Mouse (Mus musculus): ENCODE data around the gene Ccdc6. TPM values are rescaled to one million over a fixed set of nuclear protein-coding genes. Genes with fewer than 3 reads are reported as not detected.
A peak's percentile ranks its signal among the peaks of the same experiment; 100 is the strongest.

Ccdc6 gene
- polyA plus RNA-seq, 1 experiment from 2014 or later, result 23.5 TPM

DNA sequence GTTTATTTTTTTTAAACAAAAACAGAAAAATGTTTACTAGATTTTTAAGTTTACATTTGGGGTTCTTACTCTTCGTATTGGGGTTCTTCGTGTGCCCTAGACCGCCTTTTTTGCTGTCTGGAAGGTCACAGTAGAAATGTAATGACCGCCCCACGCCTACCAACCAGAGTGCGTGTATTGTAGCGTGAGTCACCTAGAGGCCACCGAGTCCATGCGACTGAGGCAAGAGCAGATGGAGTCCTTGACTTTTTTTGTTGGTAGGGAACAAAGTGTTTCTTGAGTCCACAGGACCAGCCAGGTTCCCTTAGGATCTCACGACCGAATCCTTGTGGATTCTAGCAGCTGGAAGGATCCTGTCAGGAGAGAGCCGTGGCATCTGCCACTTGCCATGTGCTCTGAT, 63.9 kb downstream of the Ccdc6 start:
- H3K4me1 ChIP-seq (replicated peaks), result peaks cover 25% of the 10 kb centered on the region
- ATAC-seq (ENCODE audit: low FRiP score), result no peak
- WGBS, result 93% methylated on average over 12 of the region's 12 CpGs

DNA sequence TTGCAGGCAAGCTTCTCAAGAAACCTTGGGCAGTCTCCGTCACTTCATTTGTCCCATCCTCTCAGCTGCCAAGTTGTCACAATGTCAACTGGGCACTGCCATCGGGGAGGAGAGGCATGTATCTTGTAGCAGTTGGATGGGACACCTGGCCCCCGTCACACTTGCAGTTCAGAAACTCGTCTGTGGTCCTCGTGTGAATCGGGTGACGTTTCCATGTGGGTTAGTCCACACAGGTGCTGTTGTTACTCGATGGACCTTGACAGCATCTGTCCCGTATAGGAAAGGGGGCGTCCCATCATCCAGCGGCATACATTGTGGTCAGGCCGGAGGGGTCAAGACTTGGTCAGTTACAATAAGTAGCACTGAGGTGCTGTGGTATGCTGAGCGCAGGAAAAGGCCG, 64.6 kb downstream of the Ccdc6 start:
- Histone ChIP-seq H3K4me2 (no peak overlapping the region), H3K36me3 (peaks cover 18% of the 10 kb centered on the region), H3K9me3 (no peaks in the 10 kb centered on the region), H3K27me3 (no peaks in the 10 kb centered on the region), H3K9ac (no peak overlapping the region), H3K4me1 (replicated peaks) (peaks cover 28% of the 10 kb centered on the region), H3K4me3 (no peak overlapping the region), H3K27ac (no peak overlapping the region)
- 94% methylated on average over 14 of the region's 14 CpGs for WGBS
- ATAC-seq (ENCODE audit: low FRiP score), result no peak

More for the DNA sequence above, 63.9 kb downstream of the Ccdc6 start:
- no peak overlapping the region for H3K4me3 ChIP-seq
- peaks cover 25% of the 10 kb centered on the region for H3K36me3 ChIP-seq
- no peak overlapping the region for H3K9ac ChIP-seq
- no peak overlapping the region for H3K27ac ChIP-seq
- H3K9me3 ChIP-seq, result no peaks in the 10 kb centered on the region
- H3K27me3 ChIP-seq, result no peaks in the 10 kb centered on the region
- no peak overlapping the region for H3K4me2 ChIP-seq

DNA sequence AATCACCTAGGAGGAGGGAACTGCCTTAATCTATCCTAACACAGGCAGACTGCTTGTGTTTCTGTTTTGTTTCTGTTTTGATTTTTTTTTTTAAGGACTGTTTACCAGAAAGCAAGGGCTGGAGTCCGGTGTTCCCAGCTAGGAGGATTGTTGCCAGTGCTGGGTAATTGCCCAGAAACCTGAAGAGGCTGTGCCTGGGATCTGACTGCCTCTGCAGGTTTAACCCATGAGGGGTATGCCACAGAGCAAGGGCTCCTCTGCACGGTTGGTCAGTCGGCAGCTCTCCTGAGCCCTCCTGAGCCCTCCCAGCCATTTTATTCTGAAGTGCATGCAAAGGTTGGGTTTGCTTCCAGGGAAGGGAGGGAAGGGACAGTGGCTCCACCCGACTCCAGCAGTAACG, 66.8 kb downstream of the Ccdc6 start:
- Histone ChIP-seq H3K9ac (no peak overlapping the region), H3K36me3 (peaks cover 31% of the 10 kb centered on the region), H3K4me1 (replicated peaks) (peaks cover 34% of the 10 kb centered on the region), H3K4me3 (no peak overlapping the region), H3K27ac (peak overlapping the region; percentile 31; the same call in 1 of the 2 replicates), H3K4me2 (no peak overlapping the region), H3K9me3 (no peaks in the 10 kb centered on the region), H3K27me3 (no peaks in the 10 kb centered on the region)
- ATAC-seq (ENCODE audit: low FRiP score), result no peak
- 66% methylated on average over 5 of the region's 5 CpGs for WGBS

DNA sequence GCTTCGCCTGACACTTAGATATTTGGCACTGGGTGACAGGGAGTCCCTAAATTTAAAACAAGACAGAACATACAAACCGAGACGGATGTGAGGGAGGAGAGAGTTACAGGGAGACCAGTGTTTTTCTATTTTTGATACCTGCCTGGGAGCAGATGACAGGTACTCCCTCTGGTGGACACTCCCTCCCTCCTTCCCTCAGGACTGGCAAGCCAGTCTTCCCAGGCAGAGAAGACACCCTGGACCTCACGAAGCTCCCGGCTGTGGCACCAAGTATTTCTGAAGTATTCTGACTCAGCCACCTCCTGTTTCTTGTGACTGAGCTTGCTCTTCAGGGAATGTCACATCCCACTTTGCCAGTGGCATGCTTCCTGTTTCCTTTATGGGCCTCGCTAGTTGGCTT, 69.0 kb downstream of the Ccdc6 start:
- no peak overlapping the region for H3K9ac ChIP-seq
- no peak overlapping the region for H3K4me3 ChIP-seq
- H3K27me3 ChIP-seq, result no peaks in the 10 kb centered on the region
- ATAC-seq (ENCODE audit: low FRiP score), result no peak
- WGBS, result 88% methylated on average over 6 of the region's 6 CpGs
- no peak overlapping the region for H3K27ac ChIP-seq
- no peak overlapping the region for H3K4me2 ChIP-seq
- H3K36me3 ChIP-seq, result peaks cover 43% of the 10 kb centered on the region
- H3K9me3 ChIP-seq, result no peaks in the 10 kb centered on the region
- H3K4me1 ChIP-seq (replicated peaks), result peaks cover 42% of the 10 kb centered on the region

DNA sequence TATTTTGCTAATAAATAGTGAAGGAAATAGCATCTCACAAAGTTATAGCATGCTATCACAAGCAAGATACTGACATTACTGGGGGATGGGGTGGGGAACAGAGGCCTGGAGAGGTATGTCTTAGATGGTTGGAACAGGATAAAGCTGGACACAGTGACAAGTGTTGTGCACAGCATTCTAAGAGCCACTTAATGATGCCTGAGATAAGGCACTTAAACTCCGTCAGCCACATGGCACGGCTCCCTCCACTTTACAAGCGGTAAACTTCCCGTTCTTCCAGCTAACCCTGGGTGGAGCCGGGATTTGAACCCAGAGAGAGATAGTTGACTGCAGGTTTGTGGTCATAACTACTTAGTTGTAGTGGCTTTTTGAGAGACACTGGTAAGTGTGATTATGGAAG, 69.5 kb downstream of the Ccdc6 start:
- no peak overlapping the region for H3K4me3 ChIP-seq
- 93% methylated on average over 5 of the region's 5 CpGs for WGBS
- ATAC-seq (ENCODE audit: low FRiP score), result no peak
- no peaks in the 10 kb centered on the region for H3K27me3 ChIP-seq
- H3K9me3 ChIP-seq, result no peaks in the 10 kb centered on the region
- peaks cover 46% of the 10 kb centered on the region for H3K36me3 ChIP-seq
- peaks cover 42% of the 10 kb centered on the region for H3K4me1 ChIP-seq (replicated peaks)
- no peak overlapping the region for H3K4me2 ChIP-seq
- H3K27ac ChIP-seq, result no peak overlapping the region
- no peak overlapping the region for H3K9ac ChIP-seq

DNA sequence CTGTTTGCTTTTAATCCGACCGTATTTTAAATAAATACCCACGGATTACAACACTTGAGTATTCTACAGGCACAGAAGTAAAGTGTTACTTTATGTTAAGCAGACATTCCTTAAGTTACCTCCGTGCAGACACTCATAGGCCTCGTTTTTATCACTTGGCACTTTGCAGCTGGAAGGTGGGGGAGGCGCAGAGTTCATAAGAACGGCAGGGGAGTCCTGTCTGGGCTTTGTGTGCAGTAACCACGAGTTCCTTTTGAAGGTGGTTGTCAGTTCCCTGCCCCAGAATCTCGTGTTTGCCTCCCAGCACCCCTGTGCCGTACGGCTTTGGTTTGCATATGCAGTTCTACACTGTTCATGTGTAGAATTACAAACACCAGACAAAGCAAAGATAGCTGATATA, 70.7 kb downstream of the Ccdc6 start:
- peaks cover 37% of the 10 kb centered on the region for H3K4me1 ChIP-seq (replicated peaks)
- 82% methylated on average over 11 of the region's 11 CpGs for WGBS
- peaks cover 49% of the 10 kb centered on the region for H3K36me3 ChIP-seq
- H3K9ac ChIP-seq, result no peak overlapping the region
- ATAC-seq (ENCODE audit: low FRiP score), result no peak
- H3K4me2 ChIP-seq, result no peak overlapping the region
- no peaks in the 10 kb centered on the region for H3K9me3 ChIP-seq
- H3K4me3 ChIP-seq, result no peak overlapping the region
- H3K27me3 ChIP-seq, result no peaks in the 10 kb centered on the region
- H3K27ac ChIP-seq, result no peak overlapping the region

DNA sequence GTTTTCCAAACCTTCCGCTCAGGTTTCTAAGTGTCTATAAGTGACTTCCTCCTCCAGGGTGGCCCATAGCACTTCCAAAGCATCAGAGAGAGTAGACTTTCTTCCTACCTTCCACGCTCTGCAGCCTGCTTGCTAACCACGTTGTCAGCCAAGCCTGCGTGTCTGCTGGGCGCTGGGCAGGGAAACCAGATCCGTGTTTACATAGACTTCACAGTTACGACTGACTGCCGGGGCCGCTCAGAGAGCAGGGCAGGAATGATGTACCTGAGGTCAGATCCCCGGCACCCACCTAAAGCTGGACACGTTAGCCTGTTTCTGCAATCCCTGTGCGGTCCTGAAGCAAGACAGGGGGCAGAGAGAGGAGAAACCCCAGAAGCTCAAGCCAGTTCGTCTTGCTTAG, 71.5 kb downstream of the Ccdc6 start:
- 86% methylated on average over 13 of the region's 13 CpGs for WGBS
- peak overlapping the region; percentile 15; the same call in 1 of the 2 replicates for H3K9ac ChIP-seq

DNA sequence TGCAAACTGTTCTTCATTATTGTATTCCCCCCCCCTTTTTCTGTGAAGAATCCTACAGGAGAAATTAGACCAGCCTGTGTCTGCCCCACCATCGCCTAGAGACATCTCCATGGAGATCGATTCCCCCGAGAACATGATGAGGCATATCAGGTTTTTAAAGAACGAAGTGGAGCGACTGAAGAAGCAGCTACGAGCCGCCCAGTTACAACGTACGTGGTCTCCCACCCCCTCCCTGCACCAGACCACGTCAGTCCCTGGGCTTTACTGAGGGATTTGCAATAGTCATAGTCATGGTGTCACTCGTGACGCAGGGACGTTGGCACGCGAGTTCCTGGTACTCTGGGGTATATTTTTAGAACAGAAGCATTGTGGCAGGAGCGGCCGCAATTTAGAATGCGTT, 72.1 kb downstream of the Ccdc6 start:
- peak overlapping the region; percentile 73 for H3K27ac ChIP-seq
- H3K27me3 ChIP-seq, result no peaks in the 10 kb centered on the region
- peak; percentile 72 for ATAC-seq (ENCODE audit: low FRiP score)
- peaks cover 49% of the 10 kb centered on the region for H3K36me3 ChIP-seq
- no peak overlapping the region for H3K4me2 ChIP-seq
- peaks cover 28% of the 10 kb centered on the region for H3K4me1 ChIP-seq (replicated peaks)
- no peaks in the 10 kb centered on the region for H3K9me3 ChIP-seq
- WGBS, result 43% methylated on average over 18 of the region's 18 CpGs
- 0 out of 2 replicates have a peak overlapping the region, but pooled peaks have one; percentile 15 for H3K9ac ChIP-seq
- no peak overlapping the region for H3K4me3 ChIP-seq

More for the DNA sequence above, 71.5 kb downstream of the Ccdc6 start:
- Histone ChIP-seq H3K4me3 (no peak overlapping the region), H3K9me3 (no peaks in the 10 kb centered on the region), H3K4me2 (no peak overlapping the region), H3K27ac (peak overlapping the region; percentile 73), H3K4me1 (replicated peaks) (peaks cover 35% of the 10 kb centered on the region), H3K27me3 (no peaks in the 10 kb centered on the region), H3K36me3 (peaks cover 49% of the 10 kb centered on the region)
- no peak for ATAC-seq (ENCODE audit: low FRiP score)

DNA sequence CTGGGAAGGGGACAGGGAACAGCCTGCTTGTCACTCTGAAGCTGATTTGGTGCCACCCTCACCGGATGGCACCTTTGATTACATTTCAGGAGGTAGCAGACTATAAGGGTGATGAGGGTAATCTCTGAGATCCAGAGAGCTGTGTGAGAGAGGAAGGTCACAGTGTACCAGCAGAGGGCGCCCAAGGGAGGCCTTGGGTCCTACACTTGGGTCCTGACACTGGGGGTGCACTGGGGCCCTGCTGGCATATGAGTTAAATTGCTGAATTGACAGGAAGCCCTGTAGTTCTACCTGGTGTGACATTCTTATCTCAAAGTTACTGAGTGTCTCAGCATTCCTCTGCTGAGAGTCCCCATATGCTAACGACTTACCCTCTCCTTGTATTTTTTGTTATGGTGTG, 76.4 kb downstream of the Ccdc6 start:
- 60% methylated on average over 3 of the region's 3 CpGs for WGBS

DNA sequence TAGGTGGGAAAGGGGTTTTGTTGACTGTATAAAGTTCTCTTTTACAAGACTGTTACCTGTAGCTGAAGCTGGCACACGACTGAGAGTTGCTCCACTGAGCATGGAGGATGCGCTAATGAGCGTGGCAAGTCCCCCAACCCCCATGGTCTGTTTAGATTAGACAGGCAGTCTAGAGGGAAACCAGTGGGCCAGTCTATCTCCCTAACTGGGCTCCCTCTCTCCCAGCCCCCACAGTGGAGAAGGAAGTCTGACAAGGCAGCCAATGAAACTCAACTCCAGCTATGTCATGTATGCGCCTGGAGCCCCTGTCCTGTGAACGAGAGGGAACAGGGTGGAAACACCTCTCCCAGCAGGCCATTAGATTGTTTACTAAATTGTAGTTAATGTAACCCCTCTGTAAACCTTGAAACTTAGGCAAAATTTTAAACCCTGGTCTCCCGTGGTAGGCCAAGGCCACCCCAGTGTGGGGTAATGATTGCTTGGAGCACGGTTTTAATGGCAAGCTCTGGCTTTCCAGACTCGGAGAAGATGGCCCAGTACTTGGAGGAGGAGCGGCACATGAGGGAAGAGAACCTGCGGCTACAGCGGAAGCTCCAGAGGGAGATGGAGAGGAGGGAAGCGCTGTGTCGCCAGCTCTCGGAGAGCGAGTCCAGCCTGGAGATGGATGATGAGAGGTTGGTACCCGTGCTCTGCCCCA, 77.7 kb downstream of the Ccdc6 start:
- Histone ChIP-seq H3K4me2 (no peak overlapping the region), H3K27ac (peak overlapping the region; percentile 30; the same call in 1 of the 2 replicates), H3K9me3 (no peaks in the 10 kb centered on the region), H3K4me1 (replicated peaks) (0 out of 2 replicates have a peak, but pooled peaks cover 5% of the 10 kb centered on the region), H3K9ac (no peak overlapping the region), H3K4me3 (no peak overlapping the region), H3K27me3 (no peaks in the 10 kb centered on the region), H3K36me3 (peaks cover 53% of the 10 kb centered on the region)
- WGBS, result 73% methylated on average over 15 of the region's 16 CpGs
- ATAC-seq (ENCODE audit: low FRiP score), result no peak

More for the DNA sequence above, 76.4 kb downstream of the Ccdc6 start:
- H3K4me3 ChIP-seq, result no peak overlapping the region
- no peaks in the 10 kb centered on the region for H3K9me3 ChIP-seq
- no peak overlapping the region for H3K27ac ChIP-seq
- H3K4me2 ChIP-seq, result no peak overlapping the region
- no peak overlapping the region for H3K9ac ChIP-seq
- no peaks in the 10 kb centered on the region for H3K27me3 ChIP-seq
- H3K36me3 ChIP-seq, result peaks cover 59% of the 10 kb centered on the region
- peaks cover 17% of the 10 kb centered on the region for H3K4me1 ChIP-seq (replicated peaks)
- no peak for ATAC-seq (ENCODE audit: low FRiP score)

DNA sequence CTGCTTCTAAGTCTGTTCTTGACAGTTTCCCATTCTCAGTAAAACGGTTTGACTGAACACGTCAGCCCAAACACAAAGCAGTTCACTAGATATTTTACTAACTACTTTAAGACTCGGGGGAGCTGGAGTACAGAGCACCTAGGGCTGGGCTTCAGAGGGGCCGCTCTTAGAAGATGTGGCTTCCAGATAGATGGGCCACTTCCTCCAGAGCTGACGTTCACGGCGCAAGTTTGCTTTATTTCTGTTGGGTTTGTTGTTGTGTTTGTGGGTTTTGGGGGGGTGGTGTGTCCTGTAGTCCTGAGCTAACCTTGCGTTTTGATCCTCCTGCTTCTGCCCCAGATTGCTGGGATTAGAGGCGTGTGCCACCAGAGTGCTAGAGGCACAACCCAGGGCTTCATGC, 83.8 kb downstream of the Ccdc6 start:
- no peak overlapping the region for H3K4me3 ChIP-seq
- 92% methylated on average over 9 of the region's 9 CpGs for WGBS
- H3K9ac ChIP-seq, result no peak overlapping the region

DNA sequence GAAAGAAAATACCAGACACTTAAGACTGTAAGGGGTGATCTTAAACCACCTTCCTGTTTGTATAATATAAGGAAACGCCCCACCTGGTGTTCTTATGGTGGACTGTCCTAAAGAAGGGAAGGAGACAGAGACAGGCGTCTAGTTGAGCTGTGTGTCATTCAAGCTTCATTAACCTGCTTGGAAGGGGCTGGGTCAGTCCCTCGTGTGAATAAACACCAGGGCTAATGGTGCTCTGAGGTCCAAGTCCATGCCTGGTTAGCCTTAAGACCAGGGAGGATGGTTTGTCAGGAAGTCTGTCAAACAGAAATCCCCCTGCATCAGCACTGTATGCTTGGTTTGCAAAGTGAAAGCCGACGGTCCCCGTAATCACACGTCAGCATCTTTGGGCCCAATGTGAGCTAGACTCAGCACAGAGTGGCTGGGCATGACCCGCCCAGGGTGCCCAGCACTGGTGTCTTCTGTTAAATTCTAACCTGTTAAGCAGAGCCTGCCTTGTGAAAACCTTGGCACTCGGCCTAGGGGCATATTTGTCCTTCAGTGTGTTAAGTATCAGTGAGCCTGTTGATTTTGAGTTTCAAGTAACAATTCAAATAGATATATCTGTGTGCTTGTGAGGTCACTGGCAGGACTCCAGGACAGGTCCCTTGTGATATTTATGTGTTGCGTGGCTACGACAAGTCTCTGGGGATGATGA, 84.5 kb downstream of the Ccdc6 start:
- Histone ChIP-seq H3K9ac (no peak overlapping the region), H3K9me3 (no peaks in the 10 kb centered on the region), H3K4me3 (no peak overlapping the region), H3K4me1 (replicated peaks) (peaks cover 16% of the 10 kb centered on the region), H3K27me3 (no peaks in the 10 kb centered on the region), H3K36me3 (peaks cover 38% of the 10 kb centered on the region), H3K27ac (no peak overlapping the region), H3K4me2 (no peak overlapping the region)
- WGBS, result 87% methylated on average over 11 of the region's 11 CpGs
- ATAC-seq (ENCODE audit: low FRiP score), result no peak

More for the DNA sequence above, 83.8 kb downstream of the Ccdc6 start:
- no peak for ATAC-seq (ENCODE audit: low FRiP score)
- Histone ChIP-seq H3K27ac (no peak overlapping the region), H3K4me2 (no peak overlapping the region), H3K36me3 (peaks cover 43% of the 10 kb centered on the region), H3K9me3 (no peaks in the 10 kb centered on the region), H3K4me1 (replicated peaks) (peaks cover 16% of the 10 kb centered on the region), H3K27me3 (no peaks in the 10 kb centered on the region)
